Mouse (Mus musculus): Measurements from ENCODE around the gene Atrip.

Gene Atrip

GRCm38 (mm10) chr9:109097291-109097690 is 23.4 kb upstream of the Atrip start:
- peak; percentile 85 for DNase-seq

GRCm38 (mm10) chr9:109096856-109097255 is 22.9 kb upstream of the Atrip start:
- DNase-seq = peak; percentile 93

- peak; percentile 86 for DNase-seq
These were observed 22.3 kb upstream of the Atrip start for GRCm38 (mm10) chr9:109096251-109096661.

- DNase-seq = peak; percentile 98
These were observed 21.4 kb upstream of the Atrip start, which contains the start of gene Plxnb1 for GRCm38 (mm10) chr9:109095137-109095982. Gene Plxnb1, plus strand, starts transcription at chr9:109095389.

- no peak for DNase-seq
These were observed 20.7 kb upstream of the Atrip start for GRCm38 (mm10) chr9:109094553-109095136.

GRCm38 (mm10) chr9:109093786-109094552 is 20.0 kb upstream of the Atrip start:
- DNase-seq = peak; percentile 91

GRCm38 (mm10) chr9:109092799-109093198 is 18.9 kb upstream of the Atrip start:
- no peak for DNase-seq

- no peak for DNase-seq
These were observed 17.9 kb upstream of the Atrip start for GRCm38 (mm10) chr9:109091802-109092201.

- DNase-seq = no peak
These were observed 16.5 kb upstream of the Atrip start for GRCm38 (mm10) chr9:109090446-109090845.

GRCm38 (mm10) chr9:109087987-109088386 is 14.1 kb upstream of the Atrip start:
- DNase-seq = peak; percentile 90

GRCm38 (mm10) chr9:109084922-109085321 is 11.0 kb upstream of the Atrip start:
- DNase-seq = no peak

GRCm38 (mm10) chr9:109082124-109082800 is 8.3 kb upstream of the Atrip start, which contains the start of the genes Ccdc51 and Tma7:
Gene Ccdc51, plus strand, starts transcription at chr9:109082493.
Gene Tma7, minus strand, starts transcription at chr9:109082587.
- peak; percentile 99 for DNase-seq

- no peak for DNase-seq
These were observed 7.8 kb upstream of the Atrip start for GRCm38 (mm10) chr9:109081749-109082123.

GRCm38 (mm10) chr9:109080516-109080915 is 6.6 kb upstream of the Atrip start:
- DNase-seq = no peak

GRCm38 (mm10) chr9:109068095-109068735 is 5.7 kb downstream of the Atrip start:
- DNase-seq = no peak

- peak; percentile 89 for DNase-seq
These were observed 13.0 kb downstream of the Atrip start for GRCm38 (mm10) chr9:109060898-109061295.

GRCm38 (mm10) chr9:109060184-109060897 is 13.6 kb downstream of the Atrip start:
- peak; percentile 92 for DNase-seq

GRCm38 (mm10) chr9:109059136-109059903 is 14.6 kb downstream of the Atrip start, which contains the start of gene Trex1:
Gene Trex1, minus strand, starts transcription at chr9:109059734.
- peak; percentile 100 for DNase-seq

GRCm38 (mm10) chr9:109058006-109058765 is 15.7 kb downstream of the Atrip start:
- peak; percentile 94 for DNase-seq

- DNase-seq = peak; percentile 94
These were observed 16.4 kb downstream of the Atrip start for GRCm38 (mm10) chr9:109057543-109057942.
